Mouse (Mus musculus) ES-E14 (cell line): ENCODE results near the gene Neurod1. TPM values are rescaled to one million over a fixed set of nuclear protein-coding genes. Genes with fewer than 3 reads are reported as not detected.

Experiments used
- DNase-seq: peaks from one replicate; pipeline ENCODE4 v3.0.0-alpha.2; 2013; ENCODE audit warnings: low read depth, low spot score
- H3K27ac ChIP-seq: 2 replicates; pipeline ENCODE4 v1.5.1; 2012; ENCODE audit warnings: low read depth, mild to moderate bottlenecking, low read length, moderate library complexity, mixed read lengths; ENCODE audit not compliant: poor library complexity, insufficient read depth, severe bottlenecking
- H3K36me3 ChIP-seq: 2 replicates; pipeline ENCODE4 v1.6.1; 2012; ENCODE audit warnings: mild to moderate bottlenecking, low read length, moderate library complexity, mixed read lengths; ENCODE audit not compliant: control insufficient read depth, poor library complexity, insufficient read depth, severe bottlenecking
- H3K4me1 ChIP-seq, 2 experiments: fragments of 150-350 bp in 1 of 2; sonication (generic) in 1 of 2; 2 replicates each; pipeline ENCODE4 v1.6.1; 2012; ENCODE audit warnings: low read length in 2 of 2, mild to moderate bottlenecking in 1 of 2, mixed read lengths in 1 of 2; ENCODE audit not compliant: control insufficient read depth in 2 of 2, insufficient read depth in 2 of 2, poor library complexity in 1 of 2
- H3K4me3 ChIP-seq, 2 experiments: fragments of 150-350 bp in 1 of 2; sonication (generic) in 1 of 2; 2 replicates each; pipeline ENCODE4 v1.5.1; 2012; ENCODE audit warnings: low read length in 2 of 2, low read depth in 1 of 2, mild to moderate bottlenecking in 1 of 2, mixed read lengths in 1 of 2; ENCODE audit not compliant: insufficient read depth in 1 of 2, poor library complexity in 1 of 2, severe bottlenecking in 1 of 2
- H3K9ac ChIP-seq: 2 replicates; pipeline ENCODE4 v1.6.1; 2012; ENCODE audit warnings: low read depth, mild to moderate bottlenecking, low read length, mixed read lengths; ENCODE audit not compliant: poor library complexity, insufficient read depth, severe bottlenecking
- H3K9me3 ChIP-seq: fragments of 150-350 bp; sonication (generic); 2 replicates; pipeline ENCODE4 v1.6.1; 2012; ENCODE audit warnings: low read depth, mild to moderate bottlenecking, low read length; ENCODE audit not compliant: control insufficient read depth, insufficient read depth
- CHD2 ChIP-seq: IDR thresholded peaks from 2 replicates; pipeline ENCODE4 v1.6.1; 2014; ENCODE audit warnings: mild to moderate bottlenecking, low read depth, low read length, inconsistent platforms
- HCFC1 ChIP-seq: IDR thresholded peaks from 2 replicates; pipeline ENCODE4 v1.6.1; 2012; ENCODE audit warnings: low read length, inconsistent platforms, borderline replicate concordance; ENCODE audit not compliant: insufficient read depth
- MAFK ChIP-seq: IDR thresholded peaks from 2 replicates; pipeline ENCODE4 v1.6.1; 2014; ENCODE audit warnings: mild to moderate bottlenecking, low read depth, low read length, inconsistent platforms; ENCODE audit not compliant: insufficient read depth
- ZC3H11A ChIP-seq: IDR thresholded peaks from 2 replicates; pipeline ENCODE4 v1.6.1; 2012; ENCODE audit warnings: low read depth, mild to moderate bottlenecking, inconsistent platforms, low read length, borderline replicate concordance
- ZNF384 ChIP-seq: IDR thresholded peaks from 2 replicates; pipeline ENCODE4 v1.6.1; 2012; ENCODE audit warnings: low read depth, low read length, inconsistent platforms
- in situ Hi-C, 2 experiments: fragments of 600-800 bp; cut with MboI; formaldehyde crosslinking; loops; one replicate each; pipeline ENCODE4 v1.15.1; 2025; ENCODE audit warnings: low sequenced_read_pairs in 2 of 2, inconsistent platforms in 1 of 2; ENCODE audit not compliant: unreplicated experiment in 2 of 2
- total RNA-seq: library from RNA; depleted of rRNA; stranded (reverse); fragments of 300-350 nt; gene quantifications from 2 replicates; pipeline ENCODE4 v1.2.3, GENCODE M21; 2012

Neurod1 gene
- total RNA-seq, 1 experiment: 1.3 TPM

DNA sequence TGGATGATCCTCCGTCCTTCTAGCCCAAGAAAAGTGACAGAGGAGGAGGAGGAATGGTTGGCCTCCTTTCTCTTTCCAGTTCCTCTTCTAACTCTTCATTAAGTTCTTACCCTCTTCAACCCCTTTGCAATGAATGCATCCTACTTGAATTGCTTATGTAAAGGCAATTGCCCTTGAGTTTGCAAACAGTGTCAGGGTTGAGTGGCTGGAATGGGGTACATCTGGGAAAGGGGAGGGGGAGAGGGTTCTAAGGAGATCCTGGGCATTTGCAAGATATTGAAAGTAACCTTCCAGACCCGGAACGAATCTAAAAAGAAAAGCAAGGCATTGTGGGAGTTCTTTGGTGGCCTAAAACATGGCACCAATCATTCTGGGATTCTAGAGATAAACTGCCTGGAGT is 1.4 kb upstream of the Neurod1 start:
- no peak for DNase-seq

DNA sequence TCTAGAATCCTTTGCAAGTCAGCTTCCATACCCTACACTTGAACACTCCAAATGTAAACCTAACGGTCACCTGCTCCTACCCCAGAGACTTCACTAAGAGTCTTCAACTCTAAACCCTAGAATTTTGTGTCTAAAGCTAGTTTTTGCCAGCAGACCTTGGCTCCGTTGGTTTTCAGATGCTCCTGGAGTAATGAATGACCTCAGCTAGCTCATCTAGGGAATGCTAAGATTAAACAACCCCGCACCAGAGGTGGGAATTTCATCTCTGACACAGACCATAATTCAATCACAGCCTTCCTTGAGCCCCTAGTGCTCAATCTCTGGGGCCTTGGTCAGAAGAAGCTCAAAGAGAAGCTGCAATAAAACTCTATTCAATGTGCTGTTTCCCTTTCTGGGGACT is 883 bp upstream of the Neurod1 start:
- TF ChIP-seq ZC3H11A (no peak), ZNF384 (no peak), MAFK (no peak), CHD2 (no peak), HCFC1 (no peak)
- in situ Hi-C loops: no loop called here

More for the DNA sequence above, 1.4 kb upstream of the Neurod1 start:
- Histone ChIP-seq H3K4me1 (peaks cover 5 to 6% of the 10 kb centered on the region in 2 experiments), H3K27ac (no peak overlapping the region), H3K4me3 (peak overlapping the region in 1 of 2 experiments; percentile 62; a peak in 2 of 4 replicates), H3K9me3 (no peaks in the 10 kb centered on the region), H3K9ac (no peak overlapping the region), H3K36me3 (no peaks in the 10 kb centered on the region)
- TF ChIP-seq ZC3H11A: no peak
- TF ChIP-seq ZNF384: no peak
- TF ChIP-seq CHD2: no peak
- TF ChIP-seq HCFC1: no peak
- no peak for TF ChIP-seq MAFK
- in situ Hi-C loops: no loop called here

DNA sequence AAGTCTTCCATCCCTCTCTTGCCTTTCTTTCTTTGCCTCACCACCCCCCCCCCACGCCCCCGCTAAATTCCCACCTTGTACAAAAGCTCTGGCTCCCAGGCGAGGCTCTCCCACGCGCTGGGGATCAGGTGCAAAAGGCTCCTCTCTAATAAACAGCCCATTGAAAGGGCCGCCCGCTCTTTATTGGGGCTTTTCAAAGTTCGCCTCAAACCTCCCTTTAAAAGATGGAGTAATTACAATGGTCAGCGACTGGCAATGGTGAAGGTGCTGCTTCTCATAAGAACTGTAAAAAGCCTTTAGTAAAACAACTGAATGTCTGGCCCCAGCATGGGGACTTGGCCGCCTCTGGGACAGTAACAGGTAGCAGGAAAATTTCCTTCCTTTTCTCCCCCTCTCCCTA is 905 bp downstream of the Neurod1 start:
- H3K9me3 ChIP-seq: no peaks in the 10 kb centered on the region
- DNase-seq: no peak
- peaks cover 5 to 6% of the 10 kb centered on the region in 2 experiments for H3K4me1 ChIP-seq
- H3K9ac ChIP-seq: no peak overlapping the region
- peak overlapping the region in 1 of 2 experiments; percentile 71; a peak in 3 of 4 replicates for H3K4me3 ChIP-seq
- no peak overlapping the region for H3K27ac ChIP-seq
- no peak for TF ChIP-seq CHD2
- no peak for TF ChIP-seq ZC3H11A
- TF ChIP-seq MAFK: no peak
- no peak for TF ChIP-seq HCFC1
- TF ChIP-seq ZNF384: no peak
- in situ Hi-C loops: no loop called here
- H3K36me3 ChIP-seq: no peaks in the 10 kb centered on the region

More for the DNA sequence above, 883 bp upstream of the Neurod1 start:
- no peaks in the 10 kb centered on the region for H3K36me3 ChIP-seq
- no peak overlapping the region for H3K27ac ChIP-seq
- no peak overlapping the region for H3K9ac ChIP-seq
- no peaks in the 10 kb centered on the region for H3K9me3 ChIP-seq
- H3K4me1 ChIP-seq: peaks cover 5 to 6% of the 10 kb centered on the region in 2 experiments
- DNase-seq: no peak
- H3K4me3 ChIP-seq: no peak overlapping the region; a peak in 1 of 4 replicates

- in situ Hi-C loops: no loop called here
- no peak overlapping the region for H3K9ac ChIP-seq
Observed at GRCm38 (mm10) chr2:79454786-79455446, 1.6 kb downstream of the Neurod1 start.

More at GRCm38 (mm10) chr2:79454786-79455446, 1.6 kb downstream of the Neurod1 start:
- H3K4me3 ChIP-seq: peak overlapping the region; percentile 32 to 71
- H3K4me1 ChIP-seq: peaks cover 5 to 6% of the 10 kb centered on the region in 2 experiments
- no peaks in the 10 kb centered on the region for H3K9me3 ChIP-seq
- no peak for DNase-seq
- TF ChIP-seq CHD2 (no peak), ZNF384 (no peak), MAFK (no peak), HCFC1 (no peak), ZC3H11A (no peak)
- no peak overlapping the region for H3K27ac ChIP-seq
- no peaks in the 10 kb centered on the region for H3K36me3 ChIP-seq
